Mouse (Mus musculus): ENCODE data around the gene Emb. TPM values are rescaled to one million over a fixed set of nuclear protein-coding genes. Genes with fewer than 3 reads are reported as not detected.

Emb gene
- polyA plus RNA-seq, 1 experiment from 2014 or later = 2.8 TPM

DNA sequence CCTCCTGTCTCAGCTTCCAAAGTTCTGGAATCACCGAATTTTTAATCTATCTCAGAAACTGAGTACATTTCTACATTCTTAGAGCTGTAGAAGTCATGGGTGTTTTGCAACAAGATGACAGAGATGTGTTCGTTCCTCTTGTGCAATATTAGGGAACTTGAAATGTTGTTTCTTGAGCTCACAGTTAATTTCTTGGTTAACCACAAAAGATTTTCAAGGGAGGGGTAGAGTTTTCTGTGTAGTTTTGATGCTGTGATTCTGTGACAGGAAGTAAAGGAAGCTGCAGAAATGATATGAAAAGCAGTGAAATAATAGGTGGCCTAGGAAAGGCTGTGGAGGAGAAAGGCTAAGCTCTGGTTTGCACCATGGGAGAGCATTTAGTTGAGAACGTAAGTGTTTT, 33.7 kb downstream of the Emb start:
- no peak for ATAC-seq
- Histone ChIP-seq H3K36me3 (ENCODE audit: control insufficient read depth, insufficient read depth) (no peaks in the 10 kb centered on the region), H3K9me3 (ENCODE audit: control insufficient read depth) (no peaks in the 10 kb centered on the region), H3K27me3 (replicated peaks; ENCODE audit: control insufficient read depth, insufficient read depth, low read length) (no peaks in the 10 kb centered on the region), H3K4me1 (replicated peaks; ENCODE audit: control insufficient read depth, insufficient read depth, low read length) (no peaks in the 10 kb centered on the region), H3K27ac (ENCODE audit: low read depth, low read length) (no peak overlapping the region), H3K4me3 (ENCODE audit: low read depth, low read length) (no peak overlapping the region), H3K9ac (ENCODE audit: low read depth, low read length) (no peak overlapping the region), H3K4me2 (replicated peaks; ENCODE audit: low read depth) (no peak overlapping the region)
- no peak for TF ChIP-seq CTCF (IDR thresholded peaks at IDR 0.05; ENCODE audit: low read depth)
- 84% methylated on average over 3 of the region's 3 CpGs for WGBS

DNA sequence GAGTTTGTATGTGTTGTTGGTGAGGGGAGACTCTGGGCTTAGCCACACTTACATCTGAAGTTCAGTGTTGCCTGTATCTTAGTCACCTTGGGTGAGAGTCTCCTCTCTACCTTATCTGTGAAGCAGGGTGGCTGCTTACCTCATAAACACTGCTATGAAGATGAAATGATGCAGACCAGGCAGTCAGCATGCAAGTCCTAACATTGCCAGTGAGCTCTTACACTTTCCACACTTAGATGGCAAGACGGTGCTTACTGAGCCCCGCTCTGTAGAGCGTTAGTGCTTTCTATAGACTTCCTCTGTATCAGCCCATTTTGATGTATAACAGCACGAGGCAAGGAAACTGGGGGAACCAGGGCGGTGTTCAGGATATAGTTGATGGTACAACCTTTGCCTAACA, 34.3 kb downstream of the Emb start:
- Histone ChIP-seq H3K4me2 (replicated peaks; ENCODE audit: low read depth) (no peak overlapping the region), H3K4me1 (replicated peaks; ENCODE audit: control insufficient read depth, insufficient read depth, low read length) (no peaks in the 10 kb centered on the region), H3K27ac (ENCODE audit: low read depth, low read length) (no peak overlapping the region), H3K36me3 (ENCODE audit: control insufficient read depth, insufficient read depth) (no peaks in the 10 kb centered on the region), H3K4me3 (ENCODE audit: low read depth, low read length) (no peak overlapping the region), H3K27me3 (replicated peaks; ENCODE audit: control insufficient read depth, insufficient read depth, low read length) (no peaks in the 10 kb centered on the region), H3K9me3 (ENCODE audit: control insufficient read depth) (no peaks in the 10 kb centered on the region), H3K9ac (ENCODE audit: low read depth, low read length) (no peak overlapping the region)
- WGBS = 81% methylated on average over 5 of the region's 5 CpGs
- no peak for TF ChIP-seq CTCF (IDR thresholded peaks at IDR 0.05; ENCODE audit: low read depth)
- no peak for ATAC-seq

DNA sequence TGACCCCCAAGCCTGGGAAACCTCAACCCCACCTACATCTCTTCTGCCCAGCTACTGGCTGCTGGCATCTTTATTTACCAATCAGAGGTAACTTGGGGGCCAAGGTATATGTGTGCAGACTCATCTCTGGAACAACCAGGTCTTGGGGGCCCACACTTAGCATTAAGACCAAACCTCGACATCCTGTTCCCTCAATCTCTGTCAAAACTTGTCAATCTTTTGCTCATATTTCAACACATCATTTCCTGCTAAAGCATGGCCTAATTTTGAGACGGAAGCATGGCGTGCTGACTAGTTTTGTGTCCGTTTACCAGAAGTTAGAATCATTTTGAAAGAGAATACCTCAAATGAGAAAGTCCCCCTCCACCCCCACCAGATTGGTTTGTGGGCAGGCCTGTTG, 52.4 kb downstream of the Emb start:
- no peaks in the 10 kb centered on the region for H3K27me3 ChIP-seq (replicated peaks; ENCODE audit: control insufficient read depth, insufficient read depth, low read length)
- H3K9ac ChIP-seq (ENCODE audit: low read depth, low read length) = no peak overlapping the region
- no peaks in the 10 kb centered on the region for H3K9me3 ChIP-seq (ENCODE audit: control insufficient read depth)
- WGBS = 81% methylated on average over 4 of the region's 4 CpGs
- H3K4me2 ChIP-seq (replicated peaks; ENCODE audit: low read depth) = no peak overlapping the region
- H3K27ac ChIP-seq (ENCODE audit: low read depth, low read length) = no peak overlapping the region
- no peak overlapping the region for H3K4me3 ChIP-seq (ENCODE audit: low read depth, low read length)
- no peak for TF ChIP-seq CTCF (IDR thresholded peaks at IDR 0.05; ENCODE audit: low read depth)
- no peaks in the 10 kb centered on the region for H3K36me3 ChIP-seq (ENCODE audit: control insufficient read depth, insufficient read depth)
- no peaks in the 10 kb centered on the region for H3K4me1 ChIP-seq (replicated peaks; ENCODE audit: control insufficient read depth, insufficient read depth, low read length)
- no peak for ATAC-seq

DNA sequence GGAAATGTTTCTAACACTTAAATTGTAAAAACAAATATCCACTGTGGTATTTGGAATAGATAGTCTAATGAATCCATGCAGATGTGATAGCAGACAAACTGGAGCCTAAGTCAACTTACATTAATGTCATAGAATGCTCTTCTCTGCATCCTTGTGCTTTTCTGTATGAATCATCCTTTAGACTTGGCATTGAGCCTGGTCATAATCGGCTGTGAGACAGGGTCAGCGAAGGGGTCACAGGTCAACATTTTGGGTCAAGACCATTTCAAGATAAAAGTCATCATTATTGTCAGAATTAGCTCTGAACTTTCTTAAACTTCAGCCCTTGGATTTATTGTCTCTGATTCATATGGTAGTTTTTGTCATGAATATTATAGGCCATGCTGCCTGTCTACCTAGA, 57.8 kb downstream of the Emb start:
- Histone ChIP-seq H3K27ac (ENCODE audit: low read depth, low read length) (no peak overlapping the region), H3K27me3 (replicated peaks; ENCODE audit: control insufficient read depth, insufficient read depth, low read length) (no peaks in the 10 kb centered on the region), H3K4me2 (replicated peaks; ENCODE audit: low read depth) (no peak overlapping the region), H3K9me3 (ENCODE audit: control insufficient read depth) (no peaks in the 10 kb centered on the region), H3K9ac (ENCODE audit: low read depth, low read length) (no peak overlapping the region), H3K36me3 (ENCODE audit: control insufficient read depth, insufficient read depth) (no peaks in the 10 kb centered on the region), H3K4me1 (replicated peaks; ENCODE audit: control insufficient read depth, insufficient read depth, low read length) (no peaks in the 10 kb centered on the region), H3K4me3 (ENCODE audit: low read depth, low read length) (no peak overlapping the region)
- no peak for TF ChIP-seq CTCF (IDR thresholded peaks at IDR 0.05; ENCODE audit: low read depth)
- 60% methylated on average over 2 of the region's 2 CpGs for WGBS
- no peak for ATAC-seq

DNA sequence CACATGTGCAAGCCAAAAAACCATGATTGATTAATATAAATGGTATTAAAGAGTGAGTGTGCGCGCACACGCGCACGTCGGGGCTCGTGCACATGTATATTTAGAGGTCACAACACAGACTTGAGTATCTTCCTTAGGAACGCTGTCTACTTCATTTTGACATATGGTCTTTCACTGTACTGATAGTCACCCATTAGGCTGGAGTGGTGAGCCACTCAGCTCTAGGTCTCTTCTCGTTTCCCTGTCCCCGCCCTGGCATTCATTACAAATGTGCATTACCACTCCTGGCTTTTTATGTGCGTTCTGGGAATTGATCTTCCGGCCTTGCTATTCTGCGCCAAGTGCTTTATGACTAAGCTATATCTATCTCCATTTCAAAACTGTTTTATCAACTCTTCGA, 59.6 kb downstream of the Emb start:
- no peak for TF ChIP-seq CTCF (IDR thresholded peaks at IDR 0.05; ENCODE audit: low read depth)
- no peak overlapping the region for H3K4me3 ChIP-seq (ENCODE audit: low read depth, low read length)
- no peaks in the 10 kb centered on the region for H3K4me1 ChIP-seq (replicated peaks; ENCODE audit: control insufficient read depth, insufficient read depth, low read length)
- 92% methylated on average over 14 of the region's 14 CpGs for WGBS
- H3K27ac ChIP-seq (ENCODE audit: low read depth, low read length) = no peak overlapping the region
- H3K36me3 ChIP-seq (ENCODE audit: control insufficient read depth, insufficient read depth) = no peaks in the 10 kb centered on the region
- no peak overlapping the region for H3K9ac ChIP-seq (ENCODE audit: low read depth, low read length)
- H3K27me3 ChIP-seq (replicated peaks; ENCODE audit: control insufficient read depth, insufficient read depth, low read length) = no peaks in the 10 kb centered on the region
- ATAC-seq = no peak
- no peak overlapping the region for H3K4me2 ChIP-seq (replicated peaks; ENCODE audit: low read depth)
- H3K9me3 ChIP-seq (ENCODE audit: control insufficient read depth) = no peaks in the 10 kb centered on the region

DNA sequence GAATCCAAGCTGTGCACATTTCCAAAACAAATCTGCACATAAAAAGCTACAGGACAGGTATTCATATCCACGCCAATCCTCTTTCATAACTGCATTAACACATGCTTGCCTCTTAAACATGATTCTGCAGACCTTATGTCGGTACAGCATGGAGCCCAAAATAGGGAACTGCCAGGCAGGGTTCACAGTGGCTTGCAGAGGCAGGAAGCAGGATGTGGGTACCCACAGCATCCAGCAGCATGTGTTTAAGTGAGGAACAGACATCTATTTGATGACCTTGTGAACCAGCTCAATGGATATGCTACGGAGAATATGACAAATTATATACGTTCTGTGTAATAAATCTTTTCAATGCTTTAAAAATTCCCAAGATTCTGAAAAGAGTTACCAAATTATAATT, 75.7 kb downstream of the Emb start:
- whole genome bisulfite sequencing = 75% methylated on average over 4 of the region's 4 CpGs
- Histone ChIP-seq H3K9ac (ENCODE audit: low read depth, low read length) (no peak overlapping the region), H3K9me3 (ENCODE audit: control insufficient read depth) (no peaks in the 10 kb centered on the region), H3K4me1 (replicated peaks; ENCODE audit: control insufficient read depth, insufficient read depth, low read length) (no peaks in the 10 kb centered on the region), H3K4me3 (ENCODE audit: low read depth, low read length) (no peak overlapping the region), H3K27me3 (replicated peaks; ENCODE audit: control insufficient read depth, insufficient read depth, low read length) (no peaks in the 10 kb centered on the region), H3K36me3 (ENCODE audit: control insufficient read depth, insufficient read depth) (no peaks in the 10 kb centered on the region), H3K4me2 (replicated peaks; ENCODE audit: low read depth) (no peak overlapping the region), H3K27ac (ENCODE audit: low read depth, low read length) (no peak overlapping the region)
- no peak for TF ChIP-seq CTCF (IDR thresholded peaks at IDR 0.05; ENCODE audit: low read depth)
- no peak for ATAC-seq

DNA sequence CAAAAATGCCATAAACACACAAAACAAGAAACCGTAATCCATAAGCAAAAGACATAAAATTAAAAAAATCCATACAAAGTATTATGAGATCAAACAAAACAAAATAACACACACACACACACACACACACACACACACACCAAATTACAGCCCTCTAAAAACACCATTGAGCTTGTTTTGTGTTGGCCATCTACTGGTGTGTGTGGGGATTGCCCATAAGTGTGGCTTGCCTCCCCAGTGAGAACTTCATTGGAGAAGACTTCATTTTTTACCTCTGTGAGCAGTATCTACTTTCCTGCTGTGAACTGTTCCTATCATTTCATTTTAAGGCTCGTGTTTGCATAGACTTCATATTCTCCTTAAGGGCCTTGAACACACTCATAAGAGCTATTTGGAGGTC, 78.6 kb downstream of the Emb start:
- H3K9me3 ChIP-seq (ENCODE audit: control insufficient read depth) = no peaks in the 10 kb centered on the region
- no peak for ATAC-seq
- H3K36me3 ChIP-seq (ENCODE audit: control insufficient read depth, insufficient read depth) = no peaks in the 10 kb centered on the region
- no peaks in the 10 kb centered on the region for H3K27me3 ChIP-seq (replicated peaks; ENCODE audit: control insufficient read depth, insufficient read depth, low read length)
- WGBS = 93% methylated on average over 2 of the region's 2 CpGs
- no peak overlapping the region for H3K9ac ChIP-seq (ENCODE audit: low read depth, low read length)
- TF ChIP-seq CTCF (IDR thresholded peaks at IDR 0.05; ENCODE audit: low read depth) = 0 out of 2 replicates have a peak, but pooled peaks have one; percentile 8
- no peaks in the 10 kb centered on the region for H3K4me1 ChIP-seq (replicated peaks; ENCODE audit: control insufficient read depth, insufficient read depth, low read length)
- H3K4me3 ChIP-seq (ENCODE audit: low read depth, low read length) = no peak overlapping the region
- no peak overlapping the region for H3K27ac ChIP-seq (ENCODE audit: low read depth, low read length)
- H3K4me2 ChIP-seq (replicated peaks; ENCODE audit: low read depth) = no peak overlapping the region
